Comparison of ENCODE assay signal across 8 mouse cellular contexts in genomic region chr2:168740496-168740895, GRCm38 (mm10). TPM values are rescaled to one million over a fixed set of nuclear protein-coding genes. Genes with fewer than 3 reads are reported as not detected.
DNase-seq lines count a peak whose midpoint lies in the region; ATAC-seq and TF ChIP-seq lines count a peak whose summit lies in the region.

No protein-coding gene starts in this region.

- no peaks in the 10 kb centered on the region for H3K9me3 ChIP-seq in heart, postnatal 0 days (replicated peaks; ENCODE audit: control insufficient read depth, low read length)
- H3K9me3 ChIP-seq in embryonic facial prominence, embryonic 13.5 days = no peaks in the 10 kb centered on the region
- no peaks in the 10 kb centered on the region for H3K9me3 ChIP-seq in hindbrain, postnatal 0 days (ENCODE audit: low read length)
- H3K9me3 ChIP-seq in midbrain, embryonic 15.5 days = no peaks in the 10 kb centered on the region

- 83% methylated on average over 10 of the region's 10 CpGs for WGBS in heart, postnatal 0 days
- 87% methylated on average over 10 of the region's 10 CpGs for WGBS in embryonic facial prominence, embryonic 13.5 days
- 85% methylated on average over 10 of the region's 10 CpGs for WGBS in hindbrain, postnatal 0 days
- 91% methylated on average over 10 of the region's 10 CpGs for WGBS in midbrain, embryonic 15.5 days

- H3K4me2 ChIP-seq in heart, postnatal 0 days (ENCODE audit: low read depth, low read length) = no peak overlapping the region
- peak overlapping the region; percentile 72 for H3K4me2 ChIP-seq in embryonic facial prominence, embryonic 13.5 days
- H3K4me2 ChIP-seq in hindbrain, postnatal 0 days (ENCODE audit: low read depth, low read length) = peak overlapping the region; percentile 56
- H3K4me2 ChIP-seq in midbrain, embryonic 15.5 days = peak overlapping the region; percentile 54

- TF ChIP-seq EP300 in heart, postnatal 0 days (IDR thresholded peaks at IDR 0.05; ENCODE audit: low read depth) = no peak

- TF ChIP-seq CTCF in heart, postnatal 0 days (IDR thresholded peaks at IDR 0.05; ENCODE audit: low read depth) = no peak
- no peak for TF ChIP-seq CTCF in hindbrain, postnatal 0 days (IDR thresholded peaks at IDR 0.05; ENCODE audit: low read depth)

- intact Hi-C loops in left cerebral cortex, postnatal 36 days (cut with DNase I) = loop anchor here (5.0 kb wide), 1 partner anchor 48 kb away; no protein-coding TSS in a partner anchor

- H3K4me1 ChIP-seq in heart, postnatal 0 days (ENCODE audit: control insufficient read depth, insufficient read depth) = no peaks in the 10 kb centered on the region
- H3K4me1 ChIP-seq in embryonic facial prominence, embryonic 13.5 days = peaks cover 12% of the 10 kb centered on the region; the same call in 1 of the 2 replicates
- H3K4me1 ChIP-seq in hindbrain, postnatal 0 days (ENCODE audit: insufficient read depth, low read length) = no peaks in the 10 kb centered on the region; the same call in 1 of the 2 replicates
- H3K4me1 ChIP-seq in midbrain, embryonic 15.5 days = peaks cover 14% of the 10 kb centered on the region

- H3K36me3 ChIP-seq in heart, postnatal 0 days (replicated peaks; ENCODE audit: control insufficient read depth, insufficient read depth, low read length) = no peaks in the 10 kb centered on the region
- H3K36me3 ChIP-seq in embryonic facial prominence, embryonic 13.5 days = 0 out of 2 replicates have a peak, but pooled peaks cover 4% of the 10 kb centered on the region
- no peaks in the 10 kb centered on the region for H3K36me3 ChIP-seq in hindbrain, postnatal 0 days (ENCODE audit: insufficient read depth, low read length)
- H3K36me3 ChIP-seq in midbrain, embryonic 15.5 days (replicated peaks) = no peaks in the 10 kb centered on the region

- H3K27me3 ChIP-seq in heart, postnatal 0 days (ENCODE audit: control insufficient read depth, insufficient read depth, low read length) = no peaks in the 10 kb centered on the region
- no peaks in the 10 kb centered on the region for H3K27me3 ChIP-seq in embryonic facial prominence, embryonic 13.5 days
- no peaks in the 10 kb centered on the region for H3K27me3 ChIP-seq in hindbrain, postnatal 0 days (ENCODE audit: insufficient read depth, low read length)
- H3K27me3 ChIP-seq in midbrain, embryonic 15.5 days (replicated peaks) = no peaks in the 10 kb centered on the region

- H3K9ac ChIP-seq in heart, postnatal 0 days (replicated peaks; ENCODE audit: low read depth, low read length) = no peak overlapping the region
- H3K9ac ChIP-seq in embryonic facial prominence, embryonic 13.5 days = peak overlapping the region; percentile 88; the same call in 1 of the 2 replicates
- peak overlapping the region; percentile 98 for H3K9ac ChIP-seq in hindbrain, postnatal 0 days (replicated peaks; ENCODE audit: low read length)
- 0 out of 2 replicates have a peak overlapping the region, but pooled peaks have one; percentile 94 for H3K9ac ChIP-seq in midbrain, embryonic 15.5 days

- 0 out of 2 replicates have a peak overlapping the region, but pooled peaks have one; percentile 83 for H3K4me3 ChIP-seq in heart, postnatal 0 days (ENCODE audit: low read depth, low read length)
- H3K4me3 ChIP-seq in embryonic facial prominence, embryonic 13.5 days = peak overlapping the region; percentile 91
- peak overlapping the region; percentile 87 for H3K4me3 ChIP-seq in hindbrain, postnatal 0 days (ENCODE audit: low read length)
- H3K4me3 ChIP-seq in midbrain, embryonic 15.5 days = peak overlapping the region; percentile 97

- no peak for ATAC-seq in heart, postnatal 0 days (ENCODE audit: insufficient read depth, low read depth)
- ATAC-seq in embryonic facial prominence, embryonic 13.5 days (ENCODE audit: insufficient number of reproducible peaks, insufficient read depth, low FRiP score, low TSS enrichment, low read depth) = no peak
- ATAC-seq in hindbrain, postnatal 0 days = no peak
- no peak for ATAC-seq in midbrain, embryonic 15.5 days (replicated peaks)

- no peak overlapping the region for H3K27ac ChIP-seq in heart, postnatal 0 days (ENCODE audit: low read depth)
- H3K27ac ChIP-seq in embryonic facial prominence, embryonic 13.5 days = peak overlapping the region; percentile 80
- H3K27ac ChIP-seq in hindbrain, postnatal 0 days = peak overlapping the region; percentile 98
- peak overlapping the region; percentile 98 for H3K27ac ChIP-seq in midbrain, embryonic 15.5 days

- no peak for DNase-seq in heart, postnatal 0 days (ENCODE audit: low spot score)
- DNase-seq in heart, adult 9 months (ENCODE audit: low spot score in 2 of 2) = no peak
- DNase-seq in hindbrain, postnatal 0 days (ENCODE audit: low spot score) = no peak
- no peak for DNase-seq in testis, postnatal 10 days (ENCODE audit: low spot score)
- no peak for DNase-seq in layer of hippocampus, postnatal 25 days (ENCODE audit: extremely low spot score in 1 of 2, low spot score in 1 of 2)
- no peak for DNase-seq in left cerebral cortex, postnatal 36 days (ENCODE audit: low spot score in 2 of 2)

RNA-seq across cellular contexts. Expression of gene Atp9a, which starts 1.7 kb away (rescaled TPM):
- total RNA-seq in heart, postnatal 0 days (2014; rRNA removed; ENCODE audit: low replicate concordance) = 46.1 and 49.9 TPM in 2 replicates
- 11.6 and 12.8 TPM in 2 replicates for polyA plus RNA-seq in heart, postnatal 0 days (2015; fragmentation: Nextera tagmentation; extraction: Ambion mirVana)
- 22.4 and 23.0 TPM in 2 replicates for polyA plus RNA-seq in embryonic facial prominence, embryonic 13.5 days (2015; fragmentation: Nextera tagmentation; extraction: Ambion mirVana)
- 577 and 607 TPM in 2 replicates for total RNA-seq in hindbrain, postnatal 0 days (2014; rRNA removed)
- 127 and 130 TPM in 2 replicates for polyA plus RNA-seq in hindbrain, postnatal 0 days (2015; fragmentation: Nextera tagmentation; extraction: Ambion mirVana)
- polyA plus RNA-seq in midbrain, embryonic 15.5 days (2015; fragmentation: Nextera tagmentation; extraction: Ambion mirVana) = 155 and 179 TPM in 2 replicates
- 100 to 1,000 TPM; 356 to 393 TPM for total RNA-seq in layer of hippocampus, postnatal 25 days (2021)
- total RNA-seq in left cerebral cortex, postnatal 36 days (2021) = 100 to 1,000 TPM; 390 to 450 TPM

RNA-seq across cellular contexts. Expression of gene Sall4, which starts 27.2 kb away (rescaled TPM):
- 0.43 TPM in 1 of 2 replicates, not detected in the other for total RNA-seq in heart, postnatal 0 days (2014; rRNA removed; ENCODE audit: low replicate concordance)
- polyA plus RNA-seq in heart, postnatal 0 days (2015; fragmentation: Nextera tagmentation; extraction: Ambion mirVana) = 0.77 and 0.87 TPM in 2 replicates
- polyA plus RNA-seq in embryonic facial prominence, embryonic 13.5 days (2015; fragmentation: Nextera tagmentation; extraction: Ambion mirVana) = 1.8 and 1.9 TPM in 2 replicates
- 0.31 and 0.32 TPM in 2 replicates for total RNA-seq in hindbrain, postnatal 0 days (2014; rRNA removed)
- polyA plus RNA-seq in hindbrain, postnatal 0 days (2015; fragmentation: Nextera tagmentation; extraction: Ambion mirVana) = 0.10 and 0.16 TPM in 2 replicates
- polyA plus RNA-seq in midbrain, embryonic 15.5 days (2015; fragmentation: Nextera tagmentation; extraction: Ambion mirVana) = 1.2 and 1.3 TPM in 2 replicates
- under 1 TPM; 0.32 to 0.75 TPM for total RNA-seq in layer of hippocampus, postnatal 25 days (2021)
- under 1 TPM in 1 of 2 experiments, not detected in 1; 0.18 TPM for total RNA-seq in left cerebral cortex, postnatal 36 days (2021)
